Mouse (Mus musculus) heart, adult 9 months (tissue): ENCODE measurements at regions not wholly inside any gene's neighbourhood (a gene's known extent, or its start where the extent isn't known, plus 50 kb on each side); places are given as distances from the start of the nearest gene placed in this dataset.

ENCODE experiments used
- DNase-seq, 2 experiments: peaks; one replicate each; pipeline ENCODE4 v3.0.0; 2022; ENCODE audit warnings: low spot score in 2 of 2

- DNase-seq, result no peak
Measured at GRCm38 (mm10) chr15:13455560-13456219, 282.2 kb upstream of the Cdh6 start.

GRCm38 (mm10) chr15:13450385-13450784 is 276.9 kb upstream of the Cdh6 start:
- DNase-seq, result no peak

DNA sequence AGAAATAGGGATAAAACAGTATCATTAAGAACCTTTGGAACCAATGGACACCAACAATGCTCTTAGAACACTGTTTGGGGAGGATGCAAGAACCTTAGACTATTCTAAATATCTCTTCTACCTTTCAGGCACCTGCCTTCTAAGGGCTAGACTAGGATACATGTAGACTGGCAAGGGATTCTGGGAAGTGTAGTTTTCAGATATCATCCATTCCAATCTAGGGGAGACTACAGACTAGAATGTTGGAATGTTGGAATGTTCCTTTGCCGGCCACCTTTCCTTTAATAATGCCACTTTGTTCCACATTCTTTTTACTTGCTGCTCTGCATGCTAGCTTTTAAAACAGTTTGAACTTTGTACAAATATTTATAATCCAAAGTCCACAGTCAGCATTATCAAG is 261.1 kb upstream of the Cdh6 start:
- DNase-seq, result no peak

GRCm38 (mm10) chr15:13432971-13433370 is 259.5 kb upstream of the Cdh6 start:
- DNase-seq, result no peak

- no peak for DNase-seq
Measured at GRCm38 (mm10) chr15:13419616-13420015, 246.1 kb upstream of the Cdh6 start.

DNA sequence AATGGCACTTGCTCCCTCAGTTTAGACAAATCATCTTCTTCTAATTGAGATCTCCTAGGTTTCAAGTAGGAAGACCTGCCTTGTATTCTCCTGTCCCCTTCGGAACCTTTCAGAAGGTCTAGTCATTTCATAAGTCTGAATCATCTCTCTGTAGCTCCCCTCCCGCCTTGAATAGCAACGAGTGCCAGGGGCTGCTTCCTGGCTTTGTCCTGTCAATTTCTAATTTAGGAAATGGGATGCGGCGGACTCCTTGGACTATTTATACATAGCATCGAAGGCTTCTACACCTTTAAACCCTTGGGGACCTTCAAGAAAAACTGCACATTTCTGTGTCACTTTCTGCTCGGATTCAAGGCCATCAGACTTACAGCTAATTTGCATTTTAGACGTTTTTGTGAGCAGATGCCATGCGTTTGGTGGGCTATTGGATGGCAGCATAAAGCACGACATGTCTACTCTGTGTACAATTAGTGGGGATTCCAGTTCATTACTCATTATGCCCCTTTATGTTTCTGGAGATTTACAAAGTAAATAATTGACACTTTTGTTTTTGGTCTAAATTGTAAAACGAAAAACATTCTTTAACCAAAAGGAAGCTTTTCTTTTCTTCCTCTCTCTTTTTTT is 236.7 kb upstream of the Cdh6 start:
- DNase-seq, result no peak

DNA sequence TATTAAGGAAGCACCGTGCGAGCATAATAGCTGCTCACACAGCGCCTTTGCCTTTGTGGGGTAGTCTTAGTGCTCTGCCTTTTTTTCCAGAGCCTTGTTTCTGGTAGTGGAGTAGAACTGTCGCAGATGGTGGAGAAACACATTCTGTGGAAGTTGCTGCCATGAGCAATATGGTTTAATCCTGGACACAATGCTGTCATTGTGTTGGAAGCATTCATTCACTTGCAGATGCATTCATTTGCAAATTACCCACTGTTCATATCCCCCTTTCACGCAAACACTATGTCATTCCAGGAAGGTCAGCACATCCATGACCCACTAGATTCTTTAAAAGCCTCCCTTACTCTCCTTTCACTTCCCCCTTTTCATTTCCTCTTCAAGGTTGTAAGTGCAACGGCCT is 219.7 kb upstream of the Cdh6 start:
- no peak for DNase-seq

- no peak for DNase-seq
Measured at GRCm38 (mm10) chr15:13391331-13391730, 217.9 kb upstream of the Cdh6 start.

- no peak for DNase-seq
Measured at GRCm38 (mm10) chr15:13384815-13385214, 211.3 kb upstream of the Cdh6 start.

DNA sequence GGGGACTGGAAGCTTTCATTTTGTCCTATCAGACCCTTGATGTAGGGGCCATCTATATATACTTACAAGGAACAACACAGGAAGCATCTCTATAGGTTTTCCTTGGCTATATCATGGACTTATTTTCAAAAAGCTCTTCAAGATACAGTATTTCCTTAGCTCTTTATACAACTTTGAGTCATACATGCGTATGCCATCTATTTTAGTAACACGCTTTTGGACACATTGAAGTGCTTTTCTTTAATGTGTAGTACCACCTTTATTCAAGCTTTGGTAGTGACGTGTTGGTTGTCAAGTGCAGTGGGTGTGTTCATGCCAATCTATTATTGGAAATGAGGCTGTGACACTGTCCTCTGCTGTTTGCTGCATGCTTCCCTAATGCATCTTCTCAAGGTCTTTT is 202.1 kb upstream of the Cdh6 start:
- DNase-seq, result no peak

DNA sequence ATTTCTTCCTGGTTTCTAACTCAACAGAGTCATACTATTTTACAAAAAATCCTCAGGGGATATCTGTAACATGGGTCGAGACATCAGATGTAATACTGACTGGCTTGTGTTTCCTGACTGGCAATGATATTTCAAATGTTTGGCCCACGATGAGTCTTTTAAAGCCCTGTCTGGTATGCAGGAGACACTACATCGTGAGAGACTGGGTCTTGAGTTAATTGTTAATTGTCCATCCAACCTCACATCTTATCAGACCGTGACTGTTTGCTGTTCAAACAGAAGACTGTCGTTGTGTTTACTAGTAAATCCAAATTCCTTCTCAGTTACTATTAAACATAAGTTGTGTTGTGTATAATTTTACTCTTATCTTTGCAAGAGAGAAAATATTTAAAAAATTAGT is 195.3 kb upstream of the Cdh6 start:
- DNase-seq, result no peak

GRCm38 (mm10) chr15:13367291-13367954 is 193.9 kb upstream of the Cdh6 start:
- no peak for DNase-seq

DNA sequence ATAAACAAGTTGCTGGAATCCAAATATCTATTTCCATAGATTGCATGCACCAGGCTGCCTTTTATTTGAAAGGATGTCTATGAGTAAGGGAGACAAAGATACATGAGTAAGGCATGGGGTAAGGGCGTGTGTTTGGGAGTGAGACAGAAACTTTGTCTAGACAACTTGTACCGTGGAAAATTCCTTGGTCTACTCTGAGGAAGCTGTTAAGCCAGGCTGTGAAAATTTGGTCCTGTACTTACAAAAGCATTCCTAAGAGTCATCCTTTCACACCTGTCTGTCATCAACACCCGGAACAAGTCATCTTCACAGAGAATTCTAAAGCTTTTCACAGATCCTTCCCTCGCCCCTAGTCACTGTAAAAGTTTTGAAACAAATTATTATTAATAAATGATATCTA is 193.1 kb upstream of the Cdh6 start:
- no peak for DNase-seq

DNA sequence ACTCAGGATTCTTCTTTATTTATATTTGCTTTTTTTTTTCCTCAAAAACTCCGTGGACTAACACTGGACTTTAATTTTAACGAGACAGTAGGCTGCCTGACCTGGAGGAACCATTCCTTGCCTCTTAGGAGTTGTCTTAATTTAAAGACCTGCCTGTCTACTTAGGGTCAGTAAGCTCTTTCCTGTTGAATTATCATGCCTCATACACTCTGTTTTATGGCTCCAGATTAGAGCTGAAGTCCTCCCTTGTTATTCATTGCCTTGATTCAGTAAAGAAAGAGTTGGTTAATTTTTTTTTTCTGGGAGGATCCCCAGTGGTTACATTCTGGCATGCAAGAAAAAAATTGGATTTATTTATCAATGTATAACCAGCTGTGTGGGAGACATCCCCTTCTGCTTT is 187.3 kb upstream of the Cdh6 start:
- DNase-seq, result no peak

GRCm38 (mm10) chr15:13359026-13359425 is 185.6 kb upstream of the Cdh6 start:
- DNase-seq, result no peak

- no peak for DNase-seq
Measured at GRCm38 (mm10) chr15:13350321-13350720, 176.8 kb upstream of the Cdh6 start.

DNA sequence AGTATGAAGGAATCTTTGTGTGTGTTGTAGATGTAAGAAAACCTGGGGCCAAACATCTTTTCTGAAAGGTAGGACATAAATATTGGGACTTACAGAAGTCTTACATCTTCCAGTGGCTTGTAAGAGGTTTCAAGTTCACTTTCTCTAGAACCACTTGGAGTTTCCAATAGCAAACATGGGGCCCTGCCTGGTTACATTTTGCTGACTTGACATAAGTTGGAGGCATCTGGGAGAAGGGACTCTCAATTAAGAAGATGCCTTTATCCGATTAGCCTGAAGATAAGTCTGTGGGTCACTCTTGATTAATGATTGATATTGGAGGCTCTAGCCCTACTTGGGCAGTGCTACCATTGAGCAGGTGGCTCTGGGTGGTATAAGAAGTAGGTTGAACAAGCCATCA is 162.9 kb upstream of the Cdh6 start:
- DNase-seq, result no peak

GRCm38 (mm10) chr15:13324439-13324838 is 151.0 kb upstream of the Cdh6 start:
- DNase-seq, result no peak

DNA sequence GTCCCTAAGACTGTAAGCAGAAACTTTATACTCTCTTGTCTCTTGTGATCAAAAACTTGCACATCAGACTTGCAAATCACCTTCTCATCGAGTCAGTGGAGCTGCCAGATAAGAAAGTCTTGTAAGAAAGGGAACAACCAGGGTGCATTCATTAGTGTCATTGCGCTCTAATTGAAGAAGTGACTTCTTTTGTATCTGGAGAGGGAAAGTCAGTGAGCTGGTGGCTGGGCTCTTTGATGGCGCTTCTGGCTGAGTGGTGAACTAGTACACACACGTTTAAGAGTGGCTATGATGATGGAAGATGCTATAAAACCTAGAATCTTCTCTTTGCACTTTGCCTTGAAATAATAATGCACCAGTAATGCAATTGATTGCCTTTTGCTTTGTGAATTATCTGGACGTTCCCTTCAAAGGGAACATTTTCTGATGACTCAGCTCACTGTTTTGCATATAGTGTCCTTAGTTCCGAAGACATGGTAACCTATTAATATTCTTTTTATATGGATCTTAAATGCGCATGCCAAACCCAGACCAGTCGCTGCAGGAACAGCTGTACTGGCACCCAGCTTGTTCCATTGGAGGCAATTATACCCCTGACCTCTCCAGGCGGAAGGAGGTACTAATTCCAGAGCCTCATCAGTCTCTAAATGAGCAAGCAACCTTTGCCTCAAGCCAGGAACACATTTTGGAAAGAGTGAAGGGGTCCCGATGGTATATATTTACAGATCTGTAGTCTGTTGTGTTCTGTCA is 147.3 kb upstream of the Cdh6 start:
- no peak for DNase-seq

DNA sequence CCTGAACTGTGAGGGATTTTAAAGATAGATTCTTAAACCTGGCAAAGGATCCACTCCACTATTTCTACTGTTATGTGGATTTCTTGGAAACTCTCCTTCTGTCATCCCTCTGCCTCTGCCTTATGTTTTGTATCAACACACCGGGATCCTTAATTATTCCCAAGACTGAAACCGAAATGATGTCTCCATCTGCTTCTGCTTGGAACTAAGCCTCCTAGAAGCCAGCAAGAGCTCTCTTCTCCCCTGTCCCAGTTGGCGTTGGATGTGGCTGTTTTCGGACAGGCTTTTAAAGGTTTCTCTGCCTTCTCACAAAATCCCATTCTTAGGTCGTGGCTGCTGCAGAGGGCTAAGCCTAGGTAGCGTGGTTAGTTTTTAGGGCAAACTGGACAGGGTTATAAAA is 131.1 kb upstream of the Cdh6 start:
- DNase-seq, result no peak

DNA sequence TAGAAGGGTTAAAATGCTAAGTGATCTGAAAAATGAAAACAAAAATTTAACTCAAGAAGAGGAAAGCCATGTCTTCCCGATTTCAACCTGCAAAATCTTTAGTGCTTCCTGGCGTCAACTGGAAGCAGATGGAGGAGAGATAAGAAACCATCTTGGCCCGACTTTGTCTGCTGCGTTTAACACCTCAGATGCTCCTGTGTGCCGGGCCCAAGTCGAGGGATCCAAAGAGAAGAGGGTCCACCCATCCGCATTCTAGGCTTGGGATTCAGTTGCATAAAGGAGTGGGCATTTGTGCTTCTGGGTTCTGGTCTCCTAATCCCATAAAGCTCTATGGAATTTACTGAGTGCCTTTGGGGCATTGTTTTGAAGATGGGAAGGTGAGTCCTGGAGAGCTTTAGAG is 130.0 kb upstream of the Cdh6 start:
- no peak for DNase-seq

- DNase-seq, result no peak
Measured at GRCm38 (mm10) chr15:13302672-13303071, 129.2 kb upstream of the Cdh6 start.

DNA sequence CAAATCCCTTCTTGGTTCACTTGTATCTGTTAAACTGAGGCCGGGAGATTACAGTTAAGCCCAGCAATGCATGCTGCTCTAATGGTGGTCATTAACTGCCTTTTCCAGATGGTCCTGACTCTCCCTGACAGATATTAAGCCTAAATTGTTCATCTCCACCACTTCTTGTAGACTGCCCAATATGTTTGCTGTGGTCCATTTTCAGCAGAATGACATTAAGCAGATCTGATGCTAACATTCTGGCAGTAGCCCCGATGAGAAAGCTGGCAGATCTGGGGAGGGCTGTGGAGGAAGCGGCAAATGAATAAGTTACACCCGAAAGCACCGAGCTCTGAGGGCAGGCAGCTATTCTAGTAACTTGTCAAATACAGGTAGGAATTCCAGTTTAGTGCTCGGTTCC is 123.5 kb upstream of the Cdh6 start:
- no peak for DNase-seq
